Mouse (Mus musculus) limb, embryonic 15.5 days (tissue): Measurements from ENCODE around the gene Arhgap10. TPM values are rescaled to one million over a fixed set of nuclear protein-coding genes. Genes with fewer than 3 reads are reported as not detected.
A peak's percentile ranks its signal among the peaks of the same experiment; 100 is the strongest.

ENCODE experiments used
- ATAC-seq: fragments of 200-750 bp; cut with Nextera tagmentation; 2 replicates; pipeline ENCODE4 v1.8.0; 2017; ENCODE audit warnings: low read depth, moderate TSS enrichment; ENCODE audit not compliant: insufficient number of reproducible peaks, low FRiP score, low TSS enrichment
- H3K27ac ChIP-seq: fragments of 300-500 bp; sonication (generic); 2 replicates; pipeline ENCODE4 v1.5.1; 2015; ENCODE audit warnings: moderate library complexity, mild to moderate bottlenecking, inconsistent platforms
- H3K27me3 ChIP-seq: fragments of 300-500 bp; sonication (generic); 2 replicates; pipeline ENCODE4 v1.6.1; 2015; ENCODE audit warnings: inconsistent platforms
- H3K36me3 ChIP-seq: fragments of 300-500 bp; sonication (generic); 2 replicates; pipeline ENCODE4 v1.6.1; 2015; ENCODE audit warnings: inconsistent platforms
- H3K4me1 ChIP-seq: fragments of 300-500 bp; sonication (generic); 2 replicates; pipeline ENCODE4 v1.6.1; 2015; ENCODE audit warnings: inconsistent platforms
- H3K4me2 ChIP-seq: fragments of 300-500 bp; sonication (generic); 2 replicates; pipeline ENCODE4 v1.6.1; 2015; ENCODE audit warnings: mild to moderate bottlenecking, inconsistent platforms
- H3K4me3 ChIP-seq: fragments of 300-500 bp; sonication (generic); 2 replicates; pipeline ENCODE4 v1.5.1; 2015; ENCODE audit warnings: mild to moderate bottlenecking, inconsistent platforms
- H3K9ac ChIP-seq: fragments of 300-500 bp; sonication (generic); 2 replicates; pipeline ENCODE4 v1.6.1; 2015; ENCODE audit warnings: inconsistent platforms
- H3K9me3 ChIP-seq: fragments of 300-500 bp; sonication (generic); 2 replicates; pipeline ENCODE4 v1.6.1; 2016; ENCODE audit warnings: inconsistent platforms
- WGBS: fragments of 180-500 bp; shearing (Covaris S2); methylation state at CpG from one replicate; pipeline ENCODE4 v1.1.7; 2015; 5-methylcytosine and 5-hydroxymethylcytosine counted together
- polyA plus RNA-seq: library from polyadenylated mRNA; unstranded; fragments of >200 nt; fragmentation: Nextera tagmentation; extraction: Ambion mirVana; gene quantifications from 2 replicates; pipeline ENCODE4 v1.2.1, GENCODE M21; 2015

Arhgap10 gene
- polyA plus RNA-seq, 1 experiment from 2014 or later = 28.1 TPM

DNA sequence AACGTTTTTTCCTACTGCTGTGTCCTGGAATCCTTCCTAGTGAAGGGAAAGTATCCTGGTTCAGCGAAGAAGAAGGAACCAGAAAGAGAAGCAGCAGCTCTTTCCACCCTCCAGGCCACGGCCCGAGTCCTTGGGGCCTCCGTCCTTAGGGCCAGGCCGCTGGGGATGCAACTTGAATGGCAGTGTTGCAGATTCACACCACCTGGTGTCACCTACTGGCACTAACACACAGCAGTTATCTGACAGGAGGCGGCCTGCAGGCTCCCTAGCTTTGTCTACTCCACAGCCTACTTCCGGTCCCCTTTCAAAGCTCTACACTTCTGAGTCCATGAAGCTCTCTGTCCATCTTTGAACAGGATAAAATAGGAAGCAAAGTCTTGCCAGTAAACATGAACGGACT lies 37.8 kb downstream of the Arhgap10 start:
- H3K36me3 ChIP-seq = no peaks in the 10 kb centered on the region
- no peak overlapping the region for H3K9ac ChIP-seq
- H3K4me1 ChIP-seq = peaks cover 37% of the 10 kb centered on the region
- H3K27ac ChIP-seq = no peak overlapping the region
- H3K9me3 ChIP-seq = no peaks in the 10 kb centered on the region
- H3K27me3 ChIP-seq = no peaks in the 10 kb centered on the region
- H3K4me3 ChIP-seq = no peak overlapping the region
- 81% methylated on average over 9 of the region's 9 CpGs for WGBS
- ATAC-seq = no peak
- H3K4me2 ChIP-seq = no peak overlapping the region

DNA sequence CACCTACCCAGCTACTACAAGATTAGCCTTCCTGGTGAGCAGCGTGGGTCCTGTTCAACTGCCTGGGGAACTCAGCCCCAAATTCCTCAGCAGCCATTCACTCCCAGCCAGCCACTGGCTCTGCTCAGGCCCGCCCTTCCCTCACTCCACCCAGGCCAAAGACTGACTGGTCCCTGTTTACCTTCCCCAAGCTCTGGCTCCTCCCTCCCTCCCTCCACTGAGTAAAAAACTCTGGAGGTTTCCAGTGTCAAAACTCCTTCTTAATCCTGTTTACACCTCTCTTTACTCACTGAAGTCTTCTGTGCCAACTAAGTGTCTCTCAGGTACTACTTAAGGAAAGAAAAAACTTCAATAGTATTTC lies 38.9 kb downstream of the Arhgap10 start:
- Histone ChIP-seq H3K27ac (peak overlapping the region; percentile 19; the same call in 1 of the 2 replicates), H3K4me2 (no peak overlapping the region), H3K36me3 (no peaks in the 10 kb centered on the region), H3K27me3 (no peaks in the 10 kb centered on the region), H3K9me3 (no peaks in the 10 kb centered on the region), H3K4me3 (no peak overlapping the region), H3K9ac (no peak overlapping the region), H3K4me1 (peaks cover 30% of the 10 kb centered on the region)
- ATAC-seq = no peak
- WGBS = 39% methylated on average over 2 of the region's 2 CpGs

DNA sequence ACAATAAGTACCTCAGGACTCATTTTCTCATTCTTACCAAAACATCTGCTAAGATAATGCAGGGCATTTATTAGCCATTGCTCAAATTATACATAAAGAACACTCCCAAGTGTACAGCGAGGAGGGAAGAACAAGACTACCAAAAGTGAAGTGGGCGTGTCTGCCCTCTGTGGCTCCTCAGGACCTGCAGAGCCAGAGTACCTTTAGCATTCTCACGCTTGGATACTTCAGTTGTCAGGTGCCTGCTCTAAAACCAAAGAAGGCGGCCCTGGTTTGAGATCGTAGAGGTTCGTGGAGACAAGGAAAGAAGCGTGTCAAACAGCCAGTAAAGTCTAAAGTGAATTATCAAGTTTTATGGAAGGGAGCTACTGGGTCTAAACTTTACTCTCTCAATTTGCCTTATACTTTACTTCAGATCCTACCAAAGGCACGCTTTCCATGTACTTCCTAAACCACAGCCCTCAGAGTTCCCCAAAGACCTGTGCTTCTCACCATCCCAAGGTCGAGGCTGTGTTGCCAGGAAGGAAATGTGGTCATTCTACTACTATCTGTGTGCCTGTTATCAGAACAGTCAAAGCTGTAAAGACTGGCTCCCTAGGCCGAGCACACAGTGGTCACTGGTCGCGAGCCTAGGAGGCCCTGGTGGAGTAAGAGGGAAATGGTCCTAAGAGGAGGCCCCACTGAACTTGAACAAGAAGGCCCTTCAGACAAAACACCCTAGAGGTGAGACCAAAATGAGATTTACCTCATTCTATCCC lies 39.4 kb downstream of the Arhgap10 start:
- no peak for ATAC-seq
- Histone ChIP-seq H3K9ac (no peak overlapping the region), H3K36me3 (no peaks in the 10 kb centered on the region), H3K27ac (peak overlapping the region; percentile 19; the same call in 1 of the 2 replicates), H3K4me3 (no peak overlapping the region), H3K27me3 (no peaks in the 10 kb centered on the region), H3K9me3 (no peaks in the 10 kb centered on the region), H3K4me1 (peaks cover 32% of the 10 kb centered on the region), H3K4me2 (no peak overlapping the region)
- 71% methylated on average over 12 of the region's 12 CpGs for WGBS

DNA sequence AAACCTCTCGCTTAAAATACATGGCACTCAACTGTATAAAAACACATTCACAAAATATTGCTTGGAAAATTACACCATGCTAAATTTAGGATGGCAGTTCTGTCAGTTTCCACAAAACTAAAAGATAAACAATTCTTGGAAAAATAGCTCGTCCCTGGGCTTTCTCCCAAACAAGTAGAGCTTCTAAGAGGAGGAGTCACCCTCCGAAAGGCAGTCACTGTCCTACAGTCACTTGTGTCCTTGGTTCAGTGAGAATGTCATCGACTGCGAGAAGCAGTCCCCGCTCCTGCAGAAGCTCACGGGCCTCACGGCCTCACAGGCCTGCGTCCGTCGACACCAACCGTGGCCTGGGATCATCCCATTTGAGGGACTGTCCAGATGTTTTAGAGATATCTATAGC lies 40.1 kb downstream of the Arhgap10 start:
- no peak overlapping the region for H3K9ac ChIP-seq
- WGBS = 80% methylated on average over 12 of the region's 12 CpGs
- H3K36me3 ChIP-seq = no peaks in the 10 kb centered on the region
- H3K27me3 ChIP-seq = no peaks in the 10 kb centered on the region
- H3K4me3 ChIP-seq = no peak overlapping the region
- ATAC-seq = no peak
- H3K4me1 ChIP-seq = peaks cover 36% of the 10 kb centered on the region
- no peak overlapping the region for H3K27ac ChIP-seq
- H3K9me3 ChIP-seq = no peaks in the 10 kb centered on the region
- no peak overlapping the region for H3K4me2 ChIP-seq

DNA sequence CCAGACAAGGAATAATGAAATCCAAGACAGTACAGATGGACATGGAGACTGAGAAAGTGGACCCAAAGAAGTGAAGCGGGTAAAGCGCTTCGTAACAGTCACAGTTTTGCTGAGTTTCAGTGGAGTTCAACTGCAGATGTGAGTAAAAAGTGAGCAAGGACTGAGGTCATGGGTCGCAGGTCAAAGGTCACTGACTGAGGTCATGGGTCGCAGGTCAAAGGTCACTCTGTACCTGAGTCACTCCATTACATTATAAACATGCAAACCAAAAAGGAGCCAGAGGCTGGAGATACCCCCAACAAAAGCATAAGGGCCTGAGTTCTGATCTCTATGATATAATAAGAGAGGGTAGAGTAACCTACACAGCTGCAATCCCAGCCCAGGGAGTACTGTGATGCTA lies 43.1 kb downstream of the Arhgap10 start:
- 88% methylated on average over 5 of the region's 5 CpGs for WGBS
- Histone ChIP-seq H3K9ac (no peak overlapping the region), H3K27me3 (no peaks in the 10 kb centered on the region), H3K27ac (no peak overlapping the region), H3K4me3 (no peak overlapping the region), H3K36me3 (no peaks in the 10 kb centered on the region), H3K4me2 (no peak overlapping the region), H3K9me3 (no peaks in the 10 kb centered on the region), H3K4me1 (peaks cover 26% of the 10 kb centered on the region)
- no peak for ATAC-seq

DNA sequence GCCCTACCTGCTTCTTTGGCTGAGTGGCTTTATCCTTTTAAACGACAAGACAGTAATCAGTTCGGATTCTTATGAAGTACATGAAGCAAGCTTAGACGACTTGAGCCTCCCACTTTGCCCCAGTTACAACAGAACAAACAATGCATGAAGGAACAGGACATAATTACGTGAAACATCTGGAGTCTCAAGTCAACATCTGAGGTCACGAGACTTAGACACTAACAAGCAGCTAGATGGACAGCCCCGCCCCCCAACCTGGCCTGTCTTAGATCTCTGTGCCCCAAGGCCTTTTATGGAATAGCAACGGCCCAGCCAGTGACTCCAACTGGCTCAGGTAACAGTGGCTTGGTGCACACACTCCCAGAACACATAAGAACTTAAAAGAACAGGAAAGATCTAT lies 44.0 kb downstream of the Arhgap10 start:
- Histone ChIP-seq H3K4me3 (no peak overlapping the region), H3K4me2 (no peak overlapping the region), H3K4me1 (peaks cover 19% of the 10 kb centered on the region), H3K27ac (peak overlapping the region; percentile 65), H3K9ac (no peak overlapping the region), H3K9me3 (no peaks in the 10 kb centered on the region), H3K27me3 (no peaks in the 10 kb centered on the region), H3K36me3 (no peaks in the 10 kb centered on the region)
- WGBS = 15% methylated on average over 7 of the region's 7 CpGs
- no peak for ATAC-seq

DNA sequence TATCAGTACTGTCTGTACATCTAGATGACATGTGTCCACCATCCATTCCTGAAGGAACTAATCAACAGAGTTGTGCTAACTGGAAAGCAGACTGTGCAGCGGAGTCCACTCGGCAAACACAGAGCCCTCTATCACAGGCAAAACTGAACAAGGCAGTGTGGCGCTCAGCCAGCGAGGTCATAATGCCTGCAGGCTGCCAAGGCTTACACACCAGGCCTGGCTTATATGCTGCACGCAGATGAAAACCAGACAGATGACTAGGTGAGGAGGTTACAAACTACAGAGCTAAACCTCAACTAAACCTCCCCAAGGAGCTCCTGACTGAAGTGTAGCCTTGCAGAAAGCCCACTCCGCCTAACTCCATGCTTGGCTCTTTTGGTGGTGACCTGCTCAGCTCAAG lies 44.4 kb downstream of the Arhgap10 start:
- Histone ChIP-seq H3K27ac (peak overlapping the region; percentile 65), H3K9ac (no peak overlapping the region), H3K27me3 (no peaks in the 10 kb centered on the region), H3K4me1 (peaks cover 15% of the 10 kb centered on the region), H3K9me3 (no peaks in the 10 kb centered on the region), H3K4me3 (no peak overlapping the region), H3K36me3 (no peaks in the 10 kb centered on the region), H3K4me2 (no peak overlapping the region)
- no peak for ATAC-seq
- whole genome bisulfite sequencing = 21% methylated on average over 6 of the region's 6 CpGs

DNA sequence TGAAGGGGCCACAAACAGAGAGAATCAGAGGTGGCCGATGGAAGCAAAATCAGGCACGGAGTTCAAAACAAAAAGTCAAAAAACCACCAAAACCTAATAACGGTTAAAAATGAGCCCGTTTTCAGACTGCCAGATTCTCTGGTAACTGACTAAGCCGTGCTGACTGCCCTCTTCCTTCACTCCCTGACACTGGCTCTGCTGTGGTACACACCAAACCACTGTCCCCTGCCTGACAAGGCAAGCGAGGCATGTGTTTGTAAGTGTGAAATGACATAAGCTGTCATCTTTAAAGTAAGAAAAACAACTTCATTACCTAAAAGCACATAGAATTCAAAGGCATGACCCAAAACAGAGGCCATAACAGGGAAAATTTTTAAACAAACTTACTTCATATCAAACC lies 56.4 kb downstream of the Arhgap10 start:
- Histone ChIP-seq H3K27ac (no peak overlapping the region), H3K4me2 (no peak overlapping the region), H3K36me3 (no peaks in the 10 kb centered on the region), H3K9ac (no peak overlapping the region), H3K27me3 (no peaks in the 10 kb centered on the region), H3K4me3 (no peak overlapping the region), H3K4me1 (no peaks in the 10 kb centered on the region), H3K9me3 (no peaks in the 10 kb centered on the region)
- 74% methylated on average over 6 of the region's 6 CpGs for WGBS
- no peak for ATAC-seq

DNA sequence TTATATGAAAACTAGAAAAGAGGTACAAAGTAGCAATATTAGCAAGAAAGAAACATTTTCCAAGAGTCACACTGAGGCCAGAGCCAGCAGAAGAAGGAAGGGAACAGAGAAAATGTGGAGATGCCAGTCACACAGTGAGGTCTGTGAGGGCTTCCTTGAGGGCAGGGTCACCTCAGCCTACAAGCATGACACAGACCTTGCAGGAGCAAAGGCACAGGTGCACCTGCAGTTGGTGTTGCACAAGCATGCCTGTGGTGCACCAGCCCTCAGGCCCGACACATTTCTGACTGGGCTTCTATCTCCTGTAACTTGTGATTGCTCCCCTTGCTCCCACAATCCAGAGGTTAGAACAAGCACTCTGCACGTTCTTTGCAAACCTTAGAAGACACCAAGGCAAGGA lies 57.4 kb downstream of the Arhgap10 start:
- Histone ChIP-seq H3K4me2 (no peak overlapping the region), H3K27ac (no peak overlapping the region), H3K4me1 (no peaks in the 10 kb centered on the region), H3K9ac (no peak overlapping the region), H3K27me3 (no peaks in the 10 kb centered on the region), H3K4me3 (no peak overlapping the region), H3K9me3 (no peaks in the 10 kb centered on the region), H3K36me3 (no peaks in the 10 kb centered on the region)
- ATAC-seq = no peak
- WGBS = 54% methylated on average over 2 of the region's 2 CpGs

DNA sequence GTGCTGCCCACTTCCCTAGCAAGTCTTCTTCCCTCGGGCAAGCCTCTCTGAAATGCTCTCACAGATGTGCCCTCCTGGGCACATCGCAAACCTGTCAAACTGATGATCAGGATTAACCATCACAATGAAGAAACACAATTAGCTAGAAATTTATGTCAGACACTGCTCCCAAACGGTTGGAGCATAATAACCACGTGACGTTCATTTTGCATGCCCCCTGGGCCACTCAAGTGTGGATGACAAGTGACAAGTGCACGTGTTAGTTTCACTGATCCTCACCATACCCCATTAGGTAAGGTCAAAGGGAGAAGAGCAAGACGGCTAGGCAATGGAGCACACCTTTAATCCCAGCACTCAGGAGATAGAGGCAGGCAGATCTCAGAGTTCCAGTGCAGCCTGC lies 58.1 kb downstream of the Arhgap10 start:
- Histone ChIP-seq H3K36me3 (no peaks in the 10 kb centered on the region), H3K4me2 (no peak overlapping the region), H3K9ac (no peak overlapping the region), H3K4me1 (no peaks in the 10 kb centered on the region), H3K9me3 (no peaks in the 10 kb centered on the region), H3K27ac (no peak overlapping the region), H3K27me3 (no peaks in the 10 kb centered on the region), H3K4me3 (no peak overlapping the region)
- 27% methylated on average over 7 of the region's 7 CpGs for WGBS
- no peak for ATAC-seq

DNA sequence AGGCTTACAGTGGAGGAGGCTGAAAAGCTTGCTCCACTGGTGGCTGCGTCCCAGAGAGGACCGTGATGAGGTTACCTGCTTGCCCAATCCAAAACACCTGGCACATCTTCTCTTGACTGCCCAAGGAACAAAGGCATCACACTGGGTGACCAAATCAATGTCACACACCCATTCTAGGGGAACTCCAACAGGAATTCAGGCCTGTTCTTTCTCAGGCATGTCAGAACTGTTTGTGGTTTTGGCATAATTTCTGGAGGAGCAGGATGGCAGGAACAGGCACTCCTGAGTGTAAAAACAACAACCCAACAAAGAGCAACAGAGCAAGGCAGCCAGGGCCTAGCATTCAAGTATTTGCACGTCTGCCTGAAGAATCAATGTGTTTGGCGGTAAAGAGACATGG lies 59.2 kb downstream of the Arhgap10 start:
- 86% methylated on average over 4 of the region's 4 CpGs for WGBS
- Histone ChIP-seq H3K27me3 (no peaks in the 10 kb centered on the region), H3K4me2 (no peak overlapping the region), H3K4me3 (no peak overlapping the region), H3K9me3 (no peaks in the 10 kb centered on the region), H3K27ac (no peak overlapping the region), H3K4me1 (no peaks in the 10 kb centered on the region), H3K9ac (no peak overlapping the region), H3K36me3 (no peaks in the 10 kb centered on the region)
- no peak for ATAC-seq

DNA sequence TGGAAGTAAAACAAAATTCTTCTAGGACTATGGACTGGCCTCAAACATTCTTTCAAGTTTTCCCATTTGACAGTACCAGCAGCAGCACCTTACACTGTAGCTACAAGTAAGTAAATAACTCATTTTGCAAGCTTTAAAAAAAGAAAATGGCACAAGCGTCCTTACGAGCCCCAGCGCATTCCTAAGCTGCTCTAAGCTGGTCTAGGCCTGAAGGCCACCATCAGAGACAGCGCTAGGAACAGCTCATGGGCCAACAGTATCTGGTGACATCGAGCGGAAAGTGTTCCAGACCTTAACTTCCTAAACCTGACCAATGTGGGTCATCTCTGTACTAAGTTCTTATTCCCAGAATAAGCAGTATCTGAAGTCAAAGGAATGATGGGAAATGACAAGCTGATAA lies 61.5 kb downstream of the Arhgap10 start:
- Histone ChIP-seq H3K4me2 (no peak overlapping the region), H3K9me3 (no peaks in the 10 kb centered on the region), H3K36me3 (no peaks in the 10 kb centered on the region), H3K27ac (no peak overlapping the region), H3K4me1 (no peaks in the 10 kb centered on the region), H3K4me3 (no peak overlapping the region), H3K9ac (no peak overlapping the region), H3K27me3 (no peaks in the 10 kb centered on the region)
- 81% methylated on average over 6 of the region's 6 CpGs for WGBS
- no peak for ATAC-seq

DNA sequence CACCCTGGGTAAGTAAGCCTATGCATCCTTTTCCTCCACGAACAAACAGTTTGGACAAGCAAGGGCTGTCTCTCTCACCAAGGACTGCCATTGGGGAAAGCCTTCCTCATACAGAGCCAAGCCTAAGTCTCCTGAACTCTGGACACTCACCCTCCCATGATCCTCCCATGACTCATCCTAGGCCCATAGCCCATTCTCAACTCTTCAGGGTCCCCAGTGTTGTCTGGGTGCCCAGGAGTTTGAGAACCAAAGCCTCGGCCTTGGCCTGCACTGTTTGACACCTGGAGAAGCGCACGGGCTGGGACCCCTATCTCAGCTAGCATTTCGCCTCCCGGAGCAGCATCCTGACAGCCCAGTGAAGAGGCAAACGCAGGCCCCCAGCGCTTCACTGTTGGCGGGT lies 63.9 kb downstream of the Arhgap10 start:
- no peaks in the 10 kb centered on the region for H3K4me1 ChIP-seq
- no peak overlapping the region for H3K27ac ChIP-seq
- no peak overlapping the region for H3K4me2 ChIP-seq
- 0 out of 2 replicates have a peak, but pooled peaks have one; percentile 30 for ATAC-seq
- H3K4me3 ChIP-seq = no peak overlapping the region
- 92% methylated on average over 9 of the region's 9 CpGs for WGBS
- no peak overlapping the region for H3K9ac ChIP-seq
- H3K27me3 ChIP-seq = no peaks in the 10 kb centered on the region
- H3K9me3 ChIP-seq = peaks cover 3% of the 10 kb centered on the region; the same call in 1 of the 2 replicates
- peaks cover 20% of the 10 kb centered on the region for H3K36me3 ChIP-seq
